Mouse (Mus musculus) activated CD4-positive, CD25-positive, alpha-beta regulatory T cell, adult 4 months (primary cell): ENCODE results near the gene Cherp. TPM values are rescaled to one million over a fixed set of nuclear protein-coding genes. Genes with fewer than 3 reads are reported as not detected.

ENCODE experiments used
- ATAC-seq: one replicate; pipeline ENCODE4 v1.8.0; 2017
- polyA plus RNA-seq, 2 experiments: library from polyadenylated mRNA; unstranded; fragments of 100-300 nt; shearing (Covaris generic); gene quantifications; one replicate each; pipeline ENCODE4 v1.2.1; 2017

Gene Cherp
- 10 to 100 TPM; 52.7 to 65.0 TPM for polyA plus RNA-seq

GRCm38 (mm10) chr8:72474826-72475546 lies at the start of gene Cherp:
Gene Cherp, minus strand, starts transcription at chr8:72475226.
- ATAC-seq = peak; percentile 92

GRCm38 (mm10) chr8:72521888-72522287 lies 46.9 kb upstream of the Cherp start:
- no peak for ATAC-seq

- no peak for ATAC-seq
Measured at GRCm38 (mm10) chr8:72517421-72517988, 42.5 kb upstream of the Cherp start.

GRCm38 (mm10) chr8:72513158-72513557 lies 38.1 kb upstream of the Cherp start:
- no peak for ATAC-seq

- no peak for ATAC-seq
Measured at GRCm38 (mm10) chr8:72512648-72513047, 37.6 kb upstream of the Cherp start.

GRCm38 (mm10) chr8:72507505-72507904 lies 32.5 kb upstream of the Cherp start:
- no peak for ATAC-seq

GRCm38 (mm10) chr8:72504637-72505314 lies 29.8 kb upstream of the Cherp start:
- ATAC-seq = no peak

GRCm38 (mm10) chr8:72504137-72504536 lies 29.1 kb upstream of the Cherp start:
- ATAC-seq = no peak

GRCm38 (mm10) chr8:72500521-72500931 lies 25.5 kb upstream of the Cherp start:
- no peak for ATAC-seq

- ATAC-seq = no peak
Measured at GRCm38 (mm10) chr8:72499521-72500284, 24.7 kb upstream of the Cherp start.

GRCm38 (mm10) chr8:72498527-72498926 lies 23.5 kb upstream of the Cherp start:
- no peak for ATAC-seq

GRCm38 (mm10) chr8:72497911-72498310 lies 22.9 kb upstream of the Cherp start:
- ATAC-seq = no peak

- ATAC-seq = no peak
Measured at GRCm38 (mm10) chr8:72496217-72496616, 21.2 kb upstream of the Cherp start.

GRCm38 (mm10) chr8:72495411-72496111 lies 20.5 kb upstream of the Cherp start:
- no peak for ATAC-seq

- no peak for ATAC-seq
Measured at GRCm38 (mm10) chr8:72493381-72493780, 18.4 kb upstream of the Cherp start.

- ATAC-seq = peak; percentile 86
Measured at GRCm38 (mm10) chr8:72492622-72493081, 17.6 kb upstream of the Cherp start.

- ATAC-seq = peak; percentile 27
Measured at GRCm38 (mm10) chr8:72491680-72492621, 16.9 kb upstream of the Cherp start, which contains the start of gene Slc35e1. Gene Slc35e1, minus strand, starts transcription at chr8:72492614.

GRCm38 (mm10) chr8:72491017-72491416 lies 16.0 kb upstream of the Cherp start:
- no peak for ATAC-seq

- no peak for ATAC-seq
Measured at GRCm38 (mm10) chr8:72487014-72487413, 12.0 kb upstream of the Cherp start.

GRCm38 (mm10) chr8:72485456-72486199 lies 10.6 kb upstream of the Cherp start:
- ATAC-seq = no peak
